Mouse (Mus musculus) kidney, adult 9 months (tissue): ENCODE measurements around the gene Srsf11.

ENCODE experiments used
- DNase-seq: peaks from one replicate; pipeline ENCODE4 v3.0.0; 2022

Srsf11 gene

GRCm38 (mm10) chr3:158036329-158036988 lies at the start of gene Srsf11, which contains the start of gene Lrrc40:
Srsf11 (minus strand) TSS chr3:158036639.
Lrrc40 (plus strand) TSS chr3:158036662.
- peak; percentile 96 for DNase-seq

GRCm38 (mm10) chr3:158077828-158078227 lies 41.4 kb upstream of the Srsf11 start:
- DNase-seq, result no peak

GRCm38 (mm10) chr3:158077380-158077772 lies 40.9 kb upstream of the Srsf11 start:
- no peak for DNase-seq

GRCm38 (mm10) chr3:158076685-158077379 lies 40.4 kb upstream of the Srsf11 start:
- DNase-seq, result peak; percentile 40

- no peak for DNase-seq
These were observed 38.6 kb upstream of the Srsf11 start for GRCm38 (mm10) chr3:158075004-158075403.

- DNase-seq, result no peak
These were observed 32.3 kb upstream of the Srsf11 start for GRCm38 (mm10) chr3:158068613-158069263.

GRCm38 (mm10) chr3:158067916-158068315 lies 31.5 kb upstream of the Srsf11 start:
- DNase-seq, result no peak

- DNase-seq, result no peak
These were observed 28.8 kb upstream of the Srsf11 start for GRCm38 (mm10) chr3:158065256-158065655.

- DNase-seq, result no peak
These were observed 25.5 kb upstream of the Srsf11 start for GRCm38 (mm10) chr3:158061811-158062523.

GRCm38 (mm10) chr3:158060621-158061291 lies 24.3 kb upstream of the Srsf11 start:
- DNase-seq, result no peak

- DNase-seq, result no peak
These were observed 13.1 kb upstream of the Srsf11 start for GRCm38 (mm10) chr3:158049508-158049907.

GRCm38 (mm10) chr3:158040755-158041154 lies 4.3 kb upstream of the Srsf11 start:
- DNase-seq, result no peak

GRCm38 (mm10) chr3:158038106-158038505 lies 1.7 kb upstream of the Srsf11 start:
- no peak for DNase-seq

GRCm38 (mm10) chr3:158035866-158036265 lies 573 bp downstream of the Srsf11 start:
- peak; percentile 49 for DNase-seq

GRCm38 (mm10) chr3:158032106-158032505 lies 4.3 kb downstream of the Srsf11 start:
- DNase-seq, result no peak

GRCm38 (mm10) chr3:158031371-158031925 lies 5.0 kb downstream of the Srsf11 start:
- peak; percentile 89 for DNase-seq

- DNase-seq, result no peak
These were observed 26.6 kb downstream of the Srsf11 start for GRCm38 (mm10) chr3:158009762-158010320.

GRCm38 (mm10) chr3:158008647-158009046 lies 27.8 kb downstream of the Srsf11 start:
- no peak for DNase-seq

GRCm38 (mm10) chr3:157998742-157999369 lies 37.6 kb downstream of the Srsf11 start:
- no peak for DNase-seq

GRCm38 (mm10) chr3:157995726-157996125 lies 40.7 kb downstream of the Srsf11 start:
- DNase-seq, result peak; percentile 62

GRCm38 (mm10) chr3:157993322-157993721 lies 43.1 kb downstream of the Srsf11 start:
- peak; percentile 94 for DNase-seq
